Mouse (Mus musculus) embryonic fibroblast, embryonic 13.5 days (primary cell): ENCODE results near the gene Acvr1. TPM values are rescaled to one million over a fixed set of nuclear protein-coding genes. Genes with fewer than 3 reads are reported as not detected.

Source experiments
- H3K27ac ChIP-seq: 2 replicates; pipeline ENCODE4 v1.5.1; 2012; ENCODE audit warnings: low read length, control low read depth, inconsistent platforms; ENCODE audit not compliant: insufficient read depth
- H3K4me1 ChIP-seq: 2 replicates; pipeline ENCODE4 v1.6.1; 2011; ENCODE audit warnings: low read length; ENCODE audit not compliant: control insufficient read depth, insufficient read depth
- H3K4me3 ChIP-seq: 2 replicates; pipeline ENCODE4 v1.5.1; 2011; ENCODE audit warnings: mild to moderate bottlenecking, control low read depth, low read length; ENCODE audit not compliant: insufficient read depth
- CTCF ChIP-seq: IDR thresholded peaks from 2 replicates; pipeline ENCODE4 v1.5.1; 2011; ENCODE audit warnings: mild to moderate bottlenecking, control low read depth, low read length, moderate library complexity, borderline replicate concordance; ENCODE audit not compliant: insufficient read depth
- POLR2A ChIP-seq: IDR thresholded peaks from 2 replicates; pipeline ENCODE4 v1.6.1; 2011; ENCODE audit warnings: low read depth, mild to moderate bottlenecking, control low read depth, low read length, moderate library complexity
- polyA plus RNA-seq: library from polyadenylated mRNA; stranded (reverse); fragments of >200 nt; gene quantifications from 2 replicates; pipeline ENCODE4 v1.2.4, GENCODE M21; 2011; ENCODE audit warnings: low read depth; ENCODE audit not compliant: missing spikeins, insufficient read length

The Acvr1 gene
- polyA plus RNA-seq, 1 experiment = 57.1 TPM

GRCm38 (mm10) chr2:58458820-58459371 is 108.1 kb downstream of the Acvr1 start:
- TF ChIP-seq CTCF (0 out of 2 replicates have a peak, but pooled peaks have one; percentile 9), POLR2A (no peak)

DNA sequence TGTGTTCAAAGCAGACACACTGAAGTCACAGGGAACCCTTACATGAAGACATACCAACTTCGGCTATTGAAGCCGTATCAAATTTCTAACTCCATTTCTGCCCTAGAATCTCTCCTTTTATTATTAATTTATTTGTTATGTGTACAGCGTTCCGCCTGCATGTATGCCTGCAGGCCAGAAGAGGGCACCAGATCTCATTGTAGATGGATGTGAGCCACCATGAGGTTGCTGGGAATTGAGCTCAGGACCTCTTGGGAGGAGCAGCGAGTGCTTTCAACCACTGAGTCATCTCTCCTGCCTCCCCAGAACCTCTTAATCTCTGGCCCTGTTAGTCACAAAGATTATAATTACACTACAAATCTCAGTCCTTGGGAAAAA is 109.5 kb downstream of the Acvr1 start:
- TF ChIP-seq CTCF (peak; percentile 23; the same call in 1 of the 2 replicates), POLR2A (no peak)

More at GRCm38 (mm10) chr2:58458820-58459371, 108.1 kb downstream of the Acvr1 start:
- H3K4me3 ChIP-seq = no peak overlapping the region
- no peaks in the 10 kb centered on the region for H3K4me1 ChIP-seq
- no peak overlapping the region for H3K27ac ChIP-seq

GRCm38 (mm10) chr2:58456843-58457487 is 110.0 kb downstream of the Acvr1 start:
- TF ChIP-seq POLR2A (no peak), CTCF (no peak)

More for the DNA sequence above, 109.5 kb downstream of the Acvr1 start:
- H3K4me1 ChIP-seq = no peaks in the 10 kb centered on the region
- H3K4me3 ChIP-seq = no peak overlapping the region
- no peak overlapping the region for H3K27ac ChIP-seq

DNA sequence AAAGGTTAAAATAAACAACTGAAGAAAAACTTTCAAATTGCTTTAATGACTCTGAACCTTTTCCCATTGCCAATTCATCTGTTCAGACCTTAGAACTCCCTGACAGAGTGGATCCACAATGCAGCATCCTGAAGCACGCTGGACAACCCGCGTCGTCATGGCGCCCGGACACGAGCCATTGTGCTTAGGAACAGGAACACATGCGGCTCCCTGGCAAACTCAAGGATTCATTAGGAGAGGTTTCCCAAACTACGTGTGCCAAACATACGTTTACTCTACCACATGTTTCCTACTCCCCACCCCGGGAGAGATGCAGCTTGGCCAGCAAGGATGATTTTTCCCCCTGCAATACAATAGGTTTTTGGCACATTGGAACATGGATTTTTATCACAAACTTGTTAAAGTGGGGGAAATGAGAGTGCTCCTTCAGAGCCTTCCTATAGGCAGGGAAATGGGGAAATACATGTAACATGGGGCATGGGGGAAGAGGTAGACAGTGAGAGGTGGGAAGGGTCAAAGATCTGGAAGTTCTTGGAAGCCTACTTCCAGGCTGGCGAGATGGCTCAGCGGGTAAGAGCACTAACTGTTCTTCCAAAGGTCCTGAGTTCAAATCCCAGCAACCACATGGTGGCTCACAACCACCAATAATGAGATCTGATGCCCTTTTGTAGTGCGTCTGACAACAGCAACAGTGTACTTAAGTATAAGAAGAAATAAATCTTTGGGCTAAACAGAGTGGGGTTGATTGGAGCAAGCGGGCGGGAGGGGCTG is 112.7 kb downstream of the Acvr1 start:
- no peaks in the 10 kb centered on the region for H3K4me1 ChIP-seq
- H3K27ac ChIP-seq = no peak overlapping the region
- no peak for TF ChIP-seq POLR2A
- no peak for TF ChIP-seq CTCF
- no peak overlapping the region for H3K4me3 ChIP-seq

More at GRCm38 (mm10) chr2:58456843-58457487, 110.0 kb downstream of the Acvr1 start:
- H3K4me3 ChIP-seq = no peak overlapping the region
- H3K27ac ChIP-seq = no peak overlapping the region
- H3K4me1 ChIP-seq = no peaks in the 10 kb centered on the region

DNA sequence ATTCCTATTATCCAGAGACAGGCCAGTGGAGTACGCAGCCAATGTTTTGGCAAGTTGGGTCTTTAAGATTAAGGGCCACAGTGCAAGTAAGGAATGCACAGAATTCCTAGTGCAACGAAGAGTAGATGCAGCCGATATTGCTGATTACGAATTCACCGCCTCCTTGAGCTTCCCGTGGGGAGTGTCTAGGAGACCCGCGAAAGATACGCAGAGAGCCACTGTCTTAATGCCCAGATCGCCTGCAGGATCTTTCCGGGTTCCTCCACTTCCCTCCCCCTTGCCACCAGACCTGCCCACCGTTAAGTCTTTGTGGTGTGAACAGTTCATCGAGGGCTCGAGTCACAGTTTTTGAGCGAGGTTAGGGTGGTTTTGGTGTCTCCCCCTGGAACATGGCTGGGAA is 120.0 kb downstream of the Acvr1 start:
- Histone ChIP-seq H3K4me3 (no peak overlapping the region), H3K4me1 (no peaks in the 10 kb centered on the region), H3K27ac (no peak overlapping the region)
- no peak for TF ChIP-seq CTCF
- no peak for TF ChIP-seq POLR2A

- Histone ChIP-seq H3K4me3 (no peak overlapping the region), H3K27ac (no peak overlapping the region), H3K4me1 (no peaks in the 10 kb centered on the region)
- no peak for TF ChIP-seq CTCF
- no peak for TF ChIP-seq POLR2A
Measured at GRCm38 (mm10) chr2:58443163-58443562, 123.8 kb downstream of the Acvr1 start.

DNA sequence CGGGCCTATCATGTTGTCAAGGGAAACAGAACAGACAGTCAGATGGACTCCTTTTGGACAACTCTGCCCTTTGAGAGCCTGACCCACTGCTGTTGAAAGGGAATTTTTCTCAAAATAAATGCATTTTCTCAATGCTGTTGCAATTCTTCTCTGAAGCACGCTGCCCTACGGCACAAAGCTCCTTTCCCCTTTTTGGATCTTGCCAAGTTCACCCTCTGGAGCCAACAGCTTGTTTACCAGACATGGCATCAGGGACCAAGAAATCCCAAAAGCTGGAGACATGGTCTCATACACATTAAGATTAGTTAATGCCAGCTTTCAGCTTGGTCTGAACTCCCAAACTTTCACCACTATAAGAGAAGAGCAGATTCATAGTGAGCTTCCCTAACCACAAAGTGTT is 130.0 kb downstream of the Acvr1 start:
- Histone ChIP-seq H3K4me1 (no peaks in the 10 kb centered on the region), H3K27ac (no peak overlapping the region), H3K4me3 (no peak overlapping the region)
- TF ChIP-seq POLR2A (no peak), CTCF (no peak)

DNA sequence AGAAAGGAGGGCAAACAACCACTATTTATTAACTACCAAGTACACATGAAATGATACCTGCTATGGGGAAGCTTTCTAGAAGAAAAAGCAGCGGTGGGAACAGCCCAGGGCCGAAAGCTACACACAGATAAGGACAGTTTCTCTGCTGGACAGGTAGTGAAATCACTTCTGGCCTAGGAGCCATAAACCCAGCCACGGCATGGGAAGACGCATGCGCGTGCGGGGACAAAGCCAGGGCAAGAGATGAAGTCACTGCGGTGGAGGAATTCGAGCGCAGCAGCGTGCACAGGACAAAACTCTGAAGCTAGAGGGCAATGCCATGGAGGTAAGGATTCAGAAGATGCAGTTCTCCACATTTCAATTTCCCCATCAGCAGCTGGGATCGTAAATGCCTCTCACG is 131.4 kb downstream of the Acvr1 start:
- TF ChIP-seq POLR2A = no peak
- no peak for TF ChIP-seq CTCF
- Histone ChIP-seq H3K4me1 (no peaks in the 10 kb centered on the region), H3K4me3 (no peak overlapping the region), H3K27ac (no peak overlapping the region)

- TF ChIP-seq POLR2A = no peak
- Histone ChIP-seq H3K4me1 (no peaks in the 10 kb centered on the region), H3K4me3 (no peak overlapping the region), H3K27ac (peak overlapping the region; percentile 6; the same call in 1 of the 2 replicates)
Measured at GRCm38 (mm10) chr2:58434438-58434837, 132.5 kb downstream of the Acvr1 start.

DNA sequence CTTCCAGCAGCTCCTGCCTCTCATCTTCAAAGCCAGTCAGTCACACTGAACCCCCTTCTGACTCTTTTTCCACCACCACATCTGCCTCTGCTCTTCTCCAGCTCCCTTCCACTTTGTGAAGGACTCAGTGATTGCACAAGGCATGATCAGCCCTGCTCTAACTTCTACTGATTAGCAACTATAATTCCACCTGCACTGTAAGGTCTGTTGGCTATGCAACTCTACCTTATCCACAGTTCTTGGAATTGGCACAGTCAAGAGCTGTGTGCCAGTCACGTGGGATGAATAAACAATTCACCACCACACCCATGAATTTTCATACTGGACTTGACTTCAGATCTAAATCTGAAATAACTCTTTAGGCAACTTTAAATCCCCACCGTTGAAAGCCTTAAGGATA is 133.6 kb downstream of the Acvr1 start:
- TF ChIP-seq CTCF = no peak
- TF ChIP-seq POLR2A = no peak
- no peak overlapping the region for H3K27ac ChIP-seq
- H3K4me3 ChIP-seq = no peak overlapping the region
- no peaks in the 10 kb centered on the region for H3K4me1 ChIP-seq
